Mouse (Mus musculus): Measurements from ENCODE around the gene Hist1h2bk. TPM values are rescaled to one million over a fixed set of nuclear protein-coding genes. Genes with fewer than 3 reads are reported as not detected.
"Not testable (repeated sequence)": the region's sequence is repeated elsewhere in the genome, so short reads cannot be mapped to it uniquely, and the experiment has no call there.

Gene Hist1h2bk
- polyA plus RNA-seq, 1 experiment from 2014 or later: 0.97 TPM

- Histone ChIP-seq H3K27ac (replicated peaks) (peak within 1 kb of the TSS; percentile 84), H3K4me1 (peaks cover 24% of the 10 kb centered on the region), H3K9ac (replicated peaks) (peak within 1 kb of the TSS; percentile 47), H3K4me2 (peak within 1 kb of the TSS; percentile 78), H3K4me3 (replicated peaks) (peak within 1 kb of the TSS; percentile 44)
- H3K36me3 ChIP-seq; H3K27me3 ChIP-seq (replicated peaks); H3K9me3 ChIP-seq (replicated peaks): not testable (repeated sequence)
- ATAC-seq (ENCODE audit: low FRiP score): peak; percentile 92
- WGBS: 0% methylated on average over 42 of the region's 80 CpGs
These were observed 7.2 kb downstream of the Hist1h2bk start, which contains the start of the genes Hist1h2ag and Hist1h2bj for GRCm38 (mm10) chr13:22042568-22043502. TSS of gene Hist1h2ag (minus strand) at chr13:22042944. TSS of gene Hist1h2bj (plus strand) at chr13:22043214.

GRCm38 (mm10) chr13:22043503-22044431, 8.1 kb downstream of the Hist1h2bk start:
- Histone ChIP-seq H3K27ac (replicated peaks) (peak overlapping the region; percentile 84), H3K27me3 (replicated peaks) (no peaks in the 10 kb centered on the region), H3K4me3 (replicated peaks) (peak overlapping the region; percentile 44), H3K9ac (replicated peaks) (peak overlapping the region; percentile 47), H3K9me3 (replicated peaks) (no peaks in the 10 kb centered on the region), H3K4me2 (peak overlapping the region; percentile 78), H3K36me3 (no peaks in the 10 kb centered on the region), H3K4me1 (peaks cover 24% of the 10 kb centered on the region)
- peak; percentile 10 for ATAC-seq (ENCODE audit: low FRiP score)
- whole genome bisulfite sequencing: 1% methylated on average over 13 of the region's 14 CpGs

DNA sequence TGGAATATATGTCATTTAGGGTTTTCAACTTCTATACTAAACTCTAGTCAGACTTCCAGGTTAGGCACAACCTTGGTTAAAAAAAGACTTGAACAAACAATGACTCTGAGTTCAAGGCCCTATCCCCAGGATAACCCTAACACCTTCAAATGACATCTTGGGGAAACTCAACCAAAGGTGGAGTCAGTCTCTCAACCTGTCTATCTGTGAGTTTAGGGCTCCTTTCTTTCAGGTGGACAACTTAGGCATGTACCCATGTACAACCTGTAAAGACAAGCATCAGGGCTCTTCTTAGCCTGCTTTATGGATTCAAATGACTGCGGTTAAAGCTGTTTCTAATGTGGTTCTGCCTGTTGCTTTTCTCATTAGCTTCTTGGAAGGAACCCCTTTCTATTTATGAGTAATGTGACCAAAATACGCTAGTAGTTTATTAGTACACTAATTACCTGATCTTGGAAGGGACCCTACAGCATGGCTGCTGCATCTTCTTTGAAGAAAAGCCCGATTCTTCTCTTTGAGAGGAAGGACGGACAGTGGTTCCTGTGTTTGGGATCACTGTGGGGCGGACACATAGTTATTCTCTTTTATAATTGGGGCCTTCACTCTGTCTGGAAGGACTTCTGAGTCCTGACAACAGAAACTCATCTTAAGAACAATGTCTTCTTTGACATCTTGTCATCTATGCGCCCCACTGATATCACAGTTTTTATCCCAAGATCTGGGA, 8.9 kb downstream of the Hist1h2bk start:
- H3K27ac ChIP-seq (replicated peaks): no peak overlapping the region
- H3K36me3 ChIP-seq: no peaks in the 10 kb centered on the region
- H3K4me2 ChIP-seq: no peak overlapping the region
- H3K9ac ChIP-seq (replicated peaks): no peak overlapping the region
- 89% methylated on average over 6 of the region's 6 CpGs for WGBS
- no peaks in the 10 kb centered on the region for H3K27me3 ChIP-seq (replicated peaks)
- peaks cover 24% of the 10 kb centered on the region for H3K4me1 ChIP-seq
- no peak for ATAC-seq (ENCODE audit: low FRiP score)
- no peaks in the 10 kb centered on the region for H3K9me3 ChIP-seq (replicated peaks)
- H3K4me3 ChIP-seq (replicated peaks): no peak overlapping the region

DNA sequence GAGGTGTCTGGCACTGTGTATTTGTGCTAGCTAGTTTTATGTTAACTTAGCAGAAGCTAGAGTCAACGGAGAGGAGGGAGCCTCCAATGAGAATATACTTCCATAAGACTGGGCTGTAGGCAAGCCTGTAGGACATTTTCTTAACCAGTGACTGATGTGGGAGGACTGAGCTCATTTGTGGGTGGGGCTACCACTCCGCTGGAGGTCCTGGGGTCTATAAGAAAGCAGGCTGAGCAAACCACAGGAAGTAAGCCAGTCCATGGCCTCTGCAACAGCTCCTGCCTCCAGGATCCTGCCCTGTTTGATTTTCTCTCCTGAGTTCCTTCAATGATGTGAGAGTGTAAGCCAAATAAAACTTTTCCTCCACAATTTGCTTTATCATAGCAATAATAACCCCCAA, 9.6 kb downstream of the Hist1h2bk start:
- H3K27ac ChIP-seq (replicated peaks): no peak overlapping the region
- no peaks in the 10 kb centered on the region for H3K9me3 ChIP-seq (replicated peaks)
- H3K9ac ChIP-seq (replicated peaks): no peak overlapping the region
- 66% methylated on average over 2 of the region's 2 CpGs for WGBS
- no peaks in the 10 kb centered on the region for H3K36me3 ChIP-seq
- no peak overlapping the region for H3K4me2 ChIP-seq
- H3K4me3 ChIP-seq (replicated peaks): no peak overlapping the region
- no peaks in the 10 kb centered on the region for H3K27me3 ChIP-seq (replicated peaks)
- peaks cover 21% of the 10 kb centered on the region for H3K4me1 ChIP-seq
- no peak for ATAC-seq (ENCODE audit: low FRiP score)

DNA sequence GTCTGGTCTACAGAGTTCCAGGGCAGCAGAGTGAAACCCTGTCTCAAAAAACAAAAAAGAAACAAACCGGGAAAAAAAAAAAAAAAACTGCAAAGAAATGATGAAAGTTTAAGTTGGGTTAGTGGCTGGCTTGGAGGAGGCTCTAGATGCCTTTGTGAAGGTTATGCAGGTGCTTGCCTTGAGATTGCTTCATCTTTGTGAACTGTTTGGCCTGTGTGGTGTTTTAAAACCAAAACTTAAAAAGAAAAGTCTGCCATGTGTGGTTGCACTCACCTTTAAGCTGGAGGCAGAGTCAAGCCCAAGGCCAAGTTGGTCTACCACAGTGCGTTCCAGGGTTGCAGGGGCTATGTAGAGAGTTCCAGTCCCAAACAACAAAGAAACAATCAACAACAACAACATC, 13.4 kb downstream of the Hist1h2bk start:
- 84% methylated on average over 2 of the region's 2 CpGs for WGBS
- H3K4me1 ChIP-seq: peaks cover 5% of the 10 kb centered on the region
- no peak overlapping the region for H3K4me2 ChIP-seq
- no peaks in the 10 kb centered on the region for H3K36me3 ChIP-seq
- H3K4me3 ChIP-seq (replicated peaks): no peak overlapping the region
- no peak overlapping the region for H3K9ac ChIP-seq (replicated peaks)
- no peak overlapping the region for H3K27ac ChIP-seq (replicated peaks)
- H3K9me3 ChIP-seq (replicated peaks): no peaks in the 10 kb centered on the region
- no peaks in the 10 kb centered on the region for H3K27me3 ChIP-seq (replicated peaks)
- ATAC-seq (ENCODE audit: low FRiP score): no peak

DNA sequence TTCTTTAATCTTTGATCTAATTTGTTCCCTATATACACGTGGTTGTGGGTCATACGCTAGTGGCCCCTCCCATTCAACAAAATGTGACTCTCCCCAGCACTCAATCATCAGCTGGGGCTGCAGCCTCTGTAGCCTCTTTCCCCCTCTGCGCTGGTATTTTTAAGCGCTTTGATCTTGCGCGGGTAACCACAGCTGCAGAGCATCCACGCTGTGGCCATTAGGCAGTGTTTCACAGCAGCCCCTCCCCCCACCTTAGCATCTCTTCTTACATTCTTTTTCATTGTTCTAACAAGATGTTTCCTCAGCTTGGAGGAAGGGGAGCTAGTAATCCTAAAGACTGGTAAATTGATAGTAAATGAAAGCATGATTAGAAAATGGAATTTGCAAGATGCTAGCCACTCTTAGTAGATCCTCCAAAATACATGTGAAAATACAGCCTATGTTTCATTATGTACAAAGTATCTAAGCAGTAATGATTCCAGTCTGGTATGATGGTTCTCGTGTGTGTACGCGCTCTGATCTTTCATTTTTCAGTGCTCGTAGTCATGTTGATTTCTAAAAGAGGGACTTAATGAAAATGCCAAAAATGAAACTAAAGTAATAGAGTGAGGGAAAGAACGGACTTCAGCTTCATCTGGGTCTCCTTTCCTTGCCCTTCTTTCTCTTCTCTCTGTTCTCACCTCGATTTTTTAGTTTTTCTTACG, 14.2 kb downstream of the Hist1h2bk start:
- WGBS: under 1% methylated on average over 14 of the region's 14 CpGs
- H3K4me1 ChIP-seq: peaks cover 4% of the 10 kb centered on the region; the same call in 1 of the 2 replicates
- peak; percentile 38 for ATAC-seq (ENCODE audit: low FRiP score)

GRCm38 (mm10) chr13:22050591-22051522, 15.2 kb downstream of the Hist1h2bk start:
- Histone ChIP-seq H3K9ac (replicated peaks) (peak overlapping the region; percentile 63), H3K27me3 (replicated peaks) (no peaks in the 10 kb centered on the region), H3K4me2 (peak overlapping the region; percentile 61), H3K4me1 (peaks cover 4% of the 10 kb centered on the region; the same call in 1 of the 2 replicates), H3K4me3 (replicated peaks) (peak overlapping the region; percentile 50), H3K27ac (replicated peaks) (peak overlapping the region; percentile 87), H3K9me3 (replicated peaks) (no peaks in the 10 kb centered on the region), H3K36me3 (no peaks in the 10 kb centered on the region)
- peak; percentile 96 for ATAC-seq (ENCODE audit: low FRiP score)
- under 1% methylated on average over 51 of the region's 52 CpGs for WGBS

More for the DNA sequence above, 14.2 kb downstream of the Hist1h2bk start:
- peak overlapping the region; percentile 63 for H3K9ac ChIP-seq (replicated peaks)
- peak overlapping the region; percentile 87 for H3K27ac ChIP-seq (replicated peaks)
- peak overlapping the region; percentile 50 for H3K4me3 ChIP-seq (replicated peaks)
- H3K9me3 ChIP-seq (replicated peaks): no peaks in the 10 kb centered on the region
- H3K36me3 ChIP-seq: no peaks in the 10 kb centered on the region
- H3K27me3 ChIP-seq (replicated peaks): no peaks in the 10 kb centered on the region
- peak overlapping the region; percentile 61 for H3K4me2 ChIP-seq

DNA sequence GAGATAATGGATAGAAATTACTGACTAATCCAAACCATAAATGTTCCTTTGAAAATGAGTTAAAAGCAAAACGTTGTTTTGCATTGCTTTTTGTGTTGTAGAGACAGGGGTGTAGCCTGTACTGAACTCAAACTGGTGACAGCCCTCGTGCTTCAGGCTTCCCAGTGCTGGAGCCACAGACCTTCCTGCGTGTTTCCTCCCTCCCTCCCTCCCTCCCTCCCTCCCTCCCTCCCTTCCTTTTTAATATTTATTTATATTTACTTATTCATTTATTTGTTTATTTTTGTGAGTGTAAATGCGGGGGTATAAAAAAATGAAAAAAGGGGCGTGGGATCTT, 15.8 kb downstream of the Hist1h2bk start:
- Histone ChIP-seq H3K36me3 (no peaks in the 10 kb centered on the region), H3K27ac (replicated peaks) (peak overlapping the region; percentile 87), H3K9me3 (replicated peaks) (no peaks in the 10 kb centered on the region), H3K9ac (replicated peaks) (peak overlapping the region; percentile 63), H3K4me1 (peaks cover 4% of the 10 kb centered on the region; the same call in 1 of the 2 replicates), H3K4me2 (peak overlapping the region; percentile 61), H3K4me3 (replicated peaks) (peak overlapping the region; percentile 50), H3K27me3 (replicated peaks) (no peaks in the 10 kb centered on the region)
- ATAC-seq (ENCODE audit: low FRiP score): peak; percentile 60; the same call in 1 of the 2 replicates
- 16% methylated on average over 5 of the region's 5 CpGs for whole genome bisulfite sequencing

GRCm38 (mm10) chr13:22053754-22054153, 18.1 kb downstream of the Hist1h2bk start:
- H3K4me2 ChIP-seq: no peak overlapping the region
- H3K4me1 ChIP-seq: peaks cover 4% of the 10 kb centered on the region; the same call in 1 of the 2 replicates
- no peak overlapping the region for H3K27ac ChIP-seq (replicated peaks)
- 98% methylated on average over 1 of the region's 1 CpGs for WGBS
- H3K27me3 ChIP-seq (replicated peaks): no peaks in the 10 kb centered on the region
- H3K36me3 ChIP-seq: no peaks in the 10 kb centered on the region
- no peak overlapping the region for H3K9ac ChIP-seq (replicated peaks)
- no peak overlapping the region for H3K4me3 ChIP-seq (replicated peaks)
- H3K9me3 ChIP-seq (replicated peaks): no peaks in the 10 kb centered on the region
- ATAC-seq (ENCODE audit: low FRiP score): no peak

GRCm38 (mm10) chr13:22061422-22061821, 25.8 kb downstream of the Hist1h2bk start:
- Histone ChIP-seq H3K9me3 (replicated peaks) (no peaks in the 10 kb centered on the region), H3K36me3 (no peaks in the 10 kb centered on the region), H3K27me3 (replicated peaks) (no peaks in the 10 kb centered on the region), H3K27ac (replicated peaks) (no peak overlapping the region), H3K4me2 (no peak overlapping the region), H3K4me1 (no peaks in the 10 kb centered on the region), H3K9ac (replicated peaks) (no peak overlapping the region), H3K4me3 (replicated peaks) (no peak overlapping the region)
- ATAC-seq (ENCODE audit: low FRiP score): no peak
- 79% methylated on average over 1 of the region's 1 CpGs for WGBS

Measured in neural tube, embryonic 15.5 days (tissue).